Mouse (Mus musculus): ENCODE results near the gene Clec3b. TPM values are rescaled to one million over a fixed set of nuclear protein-coding genes. Genes with fewer than 3 reads are reported as not detected.

Gene Clec3b
- total RNA-seq, 2 experiments from 2014 or later: 60.6 to 90.2 TPM

DNA sequence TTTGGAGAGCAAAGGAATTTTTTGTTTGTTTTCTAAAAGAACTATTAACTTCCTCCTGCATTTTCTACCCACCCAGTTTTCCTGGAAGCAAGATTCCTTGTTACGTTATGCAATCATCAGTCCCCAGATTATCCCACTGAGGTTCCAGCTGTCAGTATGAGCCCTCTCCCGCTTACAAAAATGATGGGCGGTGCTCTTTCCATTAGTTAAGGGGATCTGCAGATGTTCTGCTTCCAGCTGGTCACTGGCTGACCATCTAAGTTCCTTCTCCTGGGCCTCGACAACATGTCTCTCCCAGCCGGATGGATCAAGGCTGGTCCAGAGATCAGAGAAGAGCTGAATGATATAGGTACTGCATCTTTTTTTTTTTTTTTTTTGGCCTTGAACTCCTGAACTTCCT is 2.3 kb upstream of the Clec3b start:
- peak; percentile 59 for DNase-seq
- intact Hi-C loops (cut with DNase I; ENCODE audit: low total_unique reads): no loop called here

DNA sequence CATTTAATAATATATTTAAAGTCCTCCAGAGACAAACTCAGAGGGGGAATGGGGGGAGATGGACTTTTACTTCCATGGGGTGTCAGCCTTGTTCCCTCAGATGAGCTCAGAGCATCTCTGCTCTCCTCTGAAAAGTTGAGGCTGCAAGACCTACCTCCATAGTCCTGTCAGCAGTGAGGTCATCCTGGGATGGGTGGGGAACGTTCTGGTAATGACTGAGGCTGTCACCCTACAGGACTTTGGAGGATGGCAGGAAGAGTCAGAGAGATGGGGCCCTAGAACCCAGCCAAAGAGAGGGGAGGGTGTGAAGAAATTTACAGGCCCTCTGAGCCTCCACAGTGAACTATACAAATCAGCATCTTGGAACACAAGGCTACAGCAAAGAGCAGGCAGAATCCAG is 815 bp downstream of the Clec3b start:
- DNase-seq: peak; percentile 51
- intact Hi-C loops (cut with DNase I; ENCODE audit: low total_unique reads): loop anchor here (10.0 kb wide), 1 partner anchor 283 kb away; no protein-coding TSS in a partner anchor

GRCm38 (mm10) chr9:123152026-123152425 is 1.3 kb downstream of the Clec3b start:
- intact Hi-C loops (cut with DNase I; ENCODE audit: low total_unique reads): loop anchor here (10.0 kb wide), 1 partner anchor 283 kb away; no protein-coding TSS in a partner anchor
- DNase-seq: no peak

DNA sequence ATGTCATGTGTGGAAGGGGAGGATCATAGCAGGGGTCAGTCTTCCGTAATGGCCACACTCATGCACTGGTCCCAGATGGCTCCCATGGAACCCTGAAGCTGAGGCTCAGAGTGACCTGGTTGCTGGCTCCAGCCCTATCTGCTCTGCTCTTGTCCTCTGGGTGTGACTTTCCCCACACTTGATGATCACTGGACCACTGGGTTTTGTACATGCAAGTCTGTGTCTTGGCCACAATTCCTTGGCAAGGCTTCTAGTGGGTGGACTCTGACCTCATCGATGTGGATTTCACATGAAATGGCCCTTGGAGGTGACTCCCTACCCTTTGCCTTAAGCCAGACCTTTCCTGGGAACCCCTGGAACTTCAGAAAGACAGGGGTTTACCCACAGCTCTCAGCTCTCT is 2.4 kb downstream of the Clec3b start:
- intact Hi-C loops (cut with DNase I; ENCODE audit: low total_unique reads): loop anchor here (10.0 kb wide), 1 partner anchor 282 kb away; no protein-coding TSS in a partner anchor
- peak; percentile 34 for DNase-seq

DNA sequence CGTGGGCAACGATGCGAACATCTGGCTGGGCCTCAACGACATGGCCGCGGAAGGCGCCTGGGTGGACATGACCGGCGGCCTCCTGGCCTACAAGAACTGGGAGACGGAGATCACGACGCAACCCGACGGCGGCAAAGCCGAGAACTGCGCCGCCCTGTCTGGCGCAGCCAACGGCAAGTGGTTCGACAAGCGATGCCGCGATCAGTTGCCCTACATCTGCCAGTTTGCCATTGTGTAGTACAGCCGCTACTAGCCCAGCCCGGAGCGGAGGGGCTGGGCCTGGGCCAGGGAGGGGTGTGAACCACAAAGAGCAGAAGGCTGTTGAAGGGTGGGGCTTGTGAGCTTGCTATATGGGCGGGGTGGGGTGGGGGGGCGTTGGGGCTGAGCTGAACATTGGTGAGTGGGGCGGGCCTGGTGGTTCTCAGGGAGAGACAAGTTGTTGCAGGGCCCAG is 6.2 kb downstream of the Clec3b start:
- intact Hi-C loops (cut with DNase I; ENCODE audit: low total_unique reads): loop anchor here (10.0 kb wide), 1 partner anchor 278 kb away; no protein-coding TSS in a partner anchor

GRCm38 (mm10) chr9:123157699-123158098 is 7.0 kb downstream of the Clec3b start:
- peak; percentile 61 for DNase-seq
- intact Hi-C loops (cut with DNase I; ENCODE audit: low total_unique reads): loop anchor here (10.0 kb wide), 1 partner anchor 277 kb away; no protein-coding TSS in a partner anchor

More for the DNA sequence above, 6.2 kb downstream of the Clec3b start:
- peak; percentile 87 for DNase-seq

DNA sequence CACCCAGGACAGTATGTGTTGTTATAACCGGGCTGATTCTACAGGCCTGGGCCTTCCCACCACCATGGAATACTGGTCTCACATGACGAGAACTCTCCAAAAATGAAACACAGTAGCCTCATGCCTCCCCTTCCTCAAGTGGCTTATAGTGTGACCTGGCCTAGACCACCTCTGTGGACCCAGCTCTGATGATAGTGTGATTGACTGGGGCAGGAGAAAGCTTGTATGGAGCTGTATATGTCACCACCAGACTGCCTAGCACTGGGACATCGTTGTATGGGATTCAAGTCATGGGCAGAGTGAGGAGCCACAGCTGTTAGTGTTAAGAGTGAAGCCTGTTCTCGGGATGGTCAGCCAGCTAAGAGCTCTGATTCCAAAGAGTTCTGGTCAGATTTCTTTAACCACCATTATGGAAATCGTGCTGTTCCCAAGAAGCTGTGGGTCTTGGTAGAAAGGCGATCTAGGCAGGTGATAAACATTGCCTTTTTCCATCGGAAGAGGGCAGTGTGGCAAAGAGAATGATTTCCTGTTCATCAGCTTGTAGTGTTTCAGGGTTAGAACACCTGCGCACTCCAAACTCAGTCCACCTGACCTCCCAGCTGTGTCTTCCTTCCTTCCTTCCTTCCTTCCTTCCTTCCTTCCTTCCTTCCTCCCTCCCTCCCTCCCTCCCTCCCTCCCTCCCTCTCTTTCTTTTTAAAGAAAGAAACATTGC is 7.5 kb downstream of the Clec3b start:
- DNase-seq: no peak
- intact Hi-C loops (cut with DNase I; ENCODE audit: low total_unique reads): loop anchor here (10.0 kb wide), 1 partner anchor 277 kb away; no protein-coding TSS in a partner anchor

DNA sequence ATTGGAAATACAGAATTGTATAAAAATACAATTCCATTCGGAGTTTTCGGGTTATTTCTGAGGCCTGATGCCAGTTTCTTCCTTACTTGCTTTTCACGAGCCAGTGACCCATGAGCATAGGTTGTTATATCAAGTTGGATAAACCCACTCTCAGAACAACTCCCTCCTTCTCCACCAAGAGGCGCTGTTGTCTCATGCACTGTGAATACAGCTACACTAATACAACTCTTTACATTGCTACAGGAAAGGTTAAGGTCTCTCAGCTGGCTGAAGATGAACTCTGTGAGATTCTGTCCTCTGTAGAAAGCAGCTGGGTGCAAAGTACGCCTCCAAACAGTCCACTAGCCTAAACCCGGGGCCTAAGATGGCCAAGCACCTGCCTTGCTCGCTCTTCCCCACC is 8.6 kb downstream of the Clec3b start:
- DNase-seq: peak; percentile 43
- intact Hi-C loops (cut with DNase I; ENCODE audit: low total_unique reads): loop anchor here (10.0 kb wide), 1 partner anchor 275 kb away; no protein-coding TSS in a partner anchor

GRCm38 (mm10) chr9:123161792-123162191 is 11.0 kb downstream of the Clec3b start:
- DNase-seq: no peak
- intact Hi-C loops (cut with DNase I; ENCODE audit: low total_unique reads): loop anchor here (2.0 kb wide), 1 partner anchor 95 kb away; no protein-coding TSS in a partner anchor

DNA sequence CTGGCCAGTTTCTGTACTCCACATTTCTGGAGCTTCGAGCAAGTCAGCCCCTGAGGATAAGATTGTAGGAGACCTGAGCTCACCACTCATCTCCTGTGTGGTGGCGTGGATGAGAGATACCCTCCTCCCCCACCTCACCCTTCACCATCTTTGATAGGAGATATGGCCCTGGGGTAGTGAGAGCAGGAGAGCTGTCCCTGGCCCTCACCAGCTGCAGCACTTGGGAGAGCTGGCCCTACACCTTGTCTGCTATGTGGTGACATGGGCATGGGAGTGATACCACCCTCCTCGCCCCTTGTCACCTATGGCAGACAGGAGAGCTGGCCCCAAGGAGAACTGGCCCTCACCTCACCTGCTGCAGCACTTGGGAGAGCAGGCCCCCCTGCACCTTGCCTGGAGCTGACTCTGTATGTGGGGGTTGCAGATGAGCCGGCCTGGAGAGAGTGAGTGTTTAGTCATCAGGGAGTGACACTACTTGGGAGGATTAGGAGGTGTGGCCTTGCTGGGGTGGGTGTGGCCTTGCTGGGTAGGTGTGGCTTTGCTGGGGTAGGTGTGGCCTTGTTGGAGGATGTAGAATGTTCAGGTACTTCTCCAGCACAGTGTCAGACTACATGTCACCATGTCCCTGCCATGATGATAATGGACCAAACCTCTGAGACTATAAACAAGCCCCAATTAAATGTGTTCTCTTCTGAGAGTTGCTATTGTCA is 12.4 kb downstream of the Clec3b start:
- DNase-seq: no peak
- intact Hi-C loops (cut with DNase I; ENCODE audit: low total_unique reads): loop anchor here (2.0 kb wide), 1 partner anchor 94 kb away; no protein-coding TSS in a partner anchor

- intact Hi-C loops (cut with DNase I; ENCODE audit: low total_unique reads): no loop called here
- no peak for DNase-seq
Measured at GRCm38 (mm10) chr9:123165781-123166443, 15.2 kb downstream of the Clec3b start.

GRCm38 (mm10) chr9:123173760-123174159 is 23.0 kb downstream of the Clec3b start:
- intact Hi-C loops (cut with DNase I; ENCODE audit: low total_unique reads): no loop called here
- no peak for DNase-seq

- intact Hi-C loops (cut with DNase I; ENCODE audit: low total_unique reads): no loop called here
- DNase-seq: no peak
Measured at GRCm38 (mm10) chr9:123174356-123174755, 23.6 kb downstream of the Clec3b start.

DNA sequence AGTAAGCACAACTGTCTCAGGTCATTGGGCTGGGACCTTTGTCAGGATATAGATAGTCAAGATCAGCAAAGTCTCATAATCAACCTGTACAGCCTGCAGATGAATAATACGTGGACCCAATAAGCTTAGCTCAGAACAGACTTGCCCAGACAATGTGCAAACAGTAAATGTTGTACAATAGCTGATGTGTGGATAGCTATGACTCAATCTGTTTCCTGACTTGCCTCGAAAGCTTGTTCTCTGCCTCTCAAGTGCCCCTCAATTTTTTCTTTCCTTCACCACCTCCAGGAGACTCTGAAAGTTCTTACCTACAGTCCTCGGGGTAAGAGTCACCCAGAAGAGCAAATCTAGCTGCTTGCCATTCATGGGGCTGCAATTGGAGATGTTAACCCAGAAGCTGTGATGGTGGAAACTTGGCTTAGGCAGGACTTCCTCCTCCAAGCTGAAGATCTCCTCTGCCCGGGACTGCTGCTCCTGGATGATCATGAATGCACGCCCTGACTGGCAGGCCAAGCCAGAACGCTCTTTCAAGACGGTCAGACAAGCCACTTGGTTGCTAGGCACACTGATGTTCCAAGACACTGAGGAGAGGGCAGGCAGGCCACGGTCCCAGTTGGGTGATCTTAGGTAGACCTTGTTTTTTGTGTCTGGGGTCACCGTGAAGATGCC is 26.8 kb downstream of the Clec3b start:
- intact Hi-C loops (cut with DNase I; ENCODE audit: low total_unique reads): no loop called here
- DNase-seq: no peak

DNA sequence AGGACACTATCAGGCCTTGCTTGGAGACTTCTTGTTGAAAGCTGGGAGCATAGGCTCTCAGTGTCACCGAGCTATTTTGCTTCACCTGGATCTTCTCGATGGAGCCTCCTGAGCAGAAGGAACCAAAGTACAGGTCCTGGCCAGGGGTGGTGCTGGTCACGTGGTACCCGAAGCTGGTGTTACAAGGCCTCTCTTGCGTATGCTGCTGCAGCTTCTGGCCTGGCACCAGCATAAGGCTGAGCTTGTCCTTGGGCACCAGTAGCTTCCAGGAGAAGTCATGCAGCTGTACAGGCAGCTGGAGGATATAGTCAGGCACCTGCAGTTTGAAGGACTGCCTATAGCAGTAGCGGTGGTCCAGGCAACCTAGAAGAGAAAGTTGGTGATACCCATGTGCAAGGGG is 29.3 kb downstream of the Clec3b start:
- intact Hi-C loops (cut with DNase I; ENCODE audit: low total_unique reads): no loop called here

DNA sequence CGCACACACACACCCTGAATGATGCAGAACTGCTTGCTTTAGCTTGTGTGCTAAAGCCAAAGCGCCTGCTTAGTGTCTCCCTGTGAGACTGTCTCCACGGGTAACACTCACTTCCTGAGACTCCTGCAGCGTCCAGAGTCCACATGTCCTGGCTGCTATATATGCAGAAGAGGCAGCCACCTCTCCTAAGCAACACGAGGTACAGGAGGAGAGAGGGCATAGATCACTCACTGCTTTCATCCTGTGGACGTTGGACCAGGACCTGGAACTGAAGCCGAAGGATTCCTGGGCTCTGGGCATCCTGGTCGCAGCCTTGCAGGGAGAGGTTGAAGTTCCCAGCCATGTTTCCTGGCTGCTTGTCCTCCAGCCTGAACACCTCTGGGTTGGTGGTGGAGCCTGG is 32.5 kb downstream of the Clec3b start:
- intact Hi-C loops (cut with DNase I; ENCODE audit: low total_unique reads): no loop called here
- no peak for DNase-seq

More for the DNA sequence above, 29.3 kb downstream of the Clec3b start:
- DNase-seq: no peak

GRCm38 (mm10) chr9:123185546-123185945 is 34.8 kb downstream of the Clec3b start:
- intact Hi-C loops (cut with DNase I; ENCODE audit: low total_unique reads): no loop called here
- DNase-seq: no peak

DNA sequence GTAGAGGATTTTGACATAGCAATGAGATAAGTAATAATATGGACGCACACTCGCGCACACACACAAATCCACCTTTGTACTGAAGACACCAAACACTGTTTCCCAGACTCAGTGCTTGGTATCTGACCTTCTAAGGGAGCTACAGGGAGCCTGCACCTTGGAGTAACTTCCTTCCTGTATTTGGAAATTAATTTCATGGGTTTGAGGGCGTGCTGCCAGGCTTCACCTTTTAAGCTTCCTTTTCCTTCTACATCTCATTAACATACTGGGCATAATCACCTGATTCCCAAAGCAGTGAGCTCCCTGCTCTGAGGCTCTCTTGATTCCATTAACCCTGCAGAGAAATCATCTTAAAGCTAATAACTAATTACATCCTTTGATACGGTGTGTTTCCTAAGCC is 35.4 kb downstream of the Clec3b start:
- no peak for DNase-seq
- intact Hi-C loops (cut with DNase I; ENCODE audit: low total_unique reads): no loop called here

DNA sequence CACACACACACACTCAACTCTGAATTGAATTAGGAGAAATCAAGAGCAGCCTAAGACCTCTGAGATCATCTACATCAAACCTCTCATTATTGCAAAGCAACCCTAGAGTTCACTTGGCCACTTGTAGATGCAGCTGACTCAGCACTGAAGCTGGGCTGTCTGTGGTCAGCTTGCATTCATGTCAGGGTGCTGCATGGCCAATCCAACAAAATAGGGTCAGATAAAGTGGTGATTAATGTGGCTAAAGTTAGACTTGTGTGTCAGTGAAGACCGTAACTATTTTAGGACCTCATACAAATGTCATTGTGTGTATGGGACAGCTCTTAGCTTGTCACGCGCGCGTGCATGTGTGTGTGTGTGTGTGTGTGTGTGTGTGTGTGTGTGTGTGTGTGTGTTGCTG is 36.8 kb downstream of the Clec3b start:
- no peak for DNase-seq
- intact Hi-C loops (cut with DNase I; ENCODE audit: low total_unique reads): no loop called here
